Mouse (Mus musculus): ENCODE results near the gene Rnf130.

Rnf130 gene

GRCm38 (mm10) chr11:50138206-50138822, 113.2 kb downstream of the Rnf130 start:
- no peak for DNase-seq (ENCODE audit: low spot score)

GRCm38 (mm10) chr11:50139571-50139970, 114.4 kb downstream of the Rnf130 start:
- DNase-seq (ENCODE audit: low spot score) = no peak

- no peak for DNase-seq (ENCODE audit: low spot score)
These were observed 120.4 kb downstream of the Rnf130 start for GRCm38 (mm10) chr11:50145529-50145928.

DNA sequence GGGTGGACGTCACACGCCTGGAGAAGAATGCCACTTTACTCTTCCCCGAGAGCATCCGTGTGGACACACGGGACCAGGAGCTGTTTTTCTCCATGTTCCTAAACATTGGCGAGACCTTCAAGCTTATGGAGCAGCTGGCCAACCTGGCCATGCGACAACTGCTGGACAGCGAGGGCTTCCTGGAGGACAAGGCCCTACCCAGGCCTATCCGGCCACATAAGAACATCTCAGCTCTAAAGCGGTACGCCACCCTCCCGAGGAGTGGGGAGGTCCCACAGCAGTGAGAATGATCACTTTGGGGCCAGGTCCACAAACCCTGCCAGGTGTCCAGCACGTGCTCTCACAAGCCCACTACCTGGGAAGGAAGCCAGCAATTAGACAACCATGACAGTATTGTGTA, 121.0 kb downstream of the Rnf130 start:
- no peak for DNase-seq (ENCODE audit: low spot score)

DNA sequence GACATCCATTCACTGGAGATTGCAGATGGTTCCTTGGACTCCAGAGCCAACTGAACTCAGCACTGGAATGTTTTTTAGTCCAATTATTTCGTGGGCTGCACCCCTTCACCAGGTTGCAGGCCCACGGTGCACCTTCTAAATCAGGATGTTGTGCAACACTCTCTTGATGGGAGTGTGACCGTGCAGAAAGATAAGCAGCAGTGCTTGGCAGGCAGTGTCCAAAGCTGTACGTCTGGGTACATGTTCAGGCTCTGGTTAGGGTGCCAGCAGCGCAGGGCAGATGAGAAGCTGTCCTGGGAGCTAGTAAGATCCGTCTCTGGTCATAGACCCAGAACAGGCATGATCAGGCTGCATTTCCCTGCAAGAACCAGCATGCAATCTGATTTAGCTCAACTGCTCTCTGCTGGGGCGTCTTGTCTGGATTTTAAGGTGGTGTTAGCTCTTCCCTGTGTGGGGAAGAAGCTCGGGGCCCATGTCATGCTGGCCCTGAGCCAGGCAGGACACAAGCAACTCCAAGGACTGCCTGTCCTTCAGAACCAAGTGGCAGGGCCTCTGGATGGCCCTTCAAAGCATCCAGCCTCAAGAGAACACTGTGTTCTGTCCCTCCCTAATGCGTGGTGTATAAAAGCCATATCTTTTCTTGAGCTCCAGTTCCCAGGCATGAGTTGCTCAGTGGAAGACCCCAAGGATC, 122.3 kb downstream of the Rnf130 start:
- DNase-seq (ENCODE audit: low spot score) = no peak

- no peak for DNase-seq (ENCODE audit: low spot score)
These were observed 122.9 kb downstream of the Rnf130 start for GRCm38 (mm10) chr11:50147958-50148476.

- no peak for DNase-seq (ENCODE audit: low spot score)
These were observed 124.1 kb downstream of the Rnf130 start for GRCm38 (mm10) chr11:50149200-50149599.

DNA sequence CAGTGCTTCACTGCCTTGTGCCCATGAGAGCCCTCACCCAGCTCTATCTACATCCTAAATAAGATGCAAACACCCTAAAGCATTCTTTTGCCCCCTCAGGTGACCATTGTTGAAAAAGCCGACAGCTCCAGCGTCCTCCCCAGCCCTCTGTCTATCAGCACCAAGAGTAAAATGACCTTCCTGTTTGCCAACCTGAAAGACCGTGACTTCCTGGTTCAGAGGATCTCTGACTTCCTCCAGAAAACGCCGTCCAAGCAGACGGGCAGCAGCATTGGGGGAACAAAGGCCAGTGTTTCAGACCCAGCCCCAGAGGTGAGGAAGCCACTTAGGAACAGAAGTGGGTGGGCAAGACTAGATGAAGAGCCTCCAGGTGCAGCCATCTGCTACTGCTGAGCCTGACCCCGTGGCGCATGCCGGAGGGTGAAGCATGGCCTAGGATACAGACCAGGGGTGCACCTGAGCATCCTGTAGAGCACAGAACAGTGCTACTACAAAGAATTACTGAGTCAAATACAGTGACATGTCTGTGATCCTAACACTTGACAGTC, 124.5 kb downstream of the Rnf130 start:
- DNase-seq (ENCODE audit: low spot score) = no peak

DNA sequence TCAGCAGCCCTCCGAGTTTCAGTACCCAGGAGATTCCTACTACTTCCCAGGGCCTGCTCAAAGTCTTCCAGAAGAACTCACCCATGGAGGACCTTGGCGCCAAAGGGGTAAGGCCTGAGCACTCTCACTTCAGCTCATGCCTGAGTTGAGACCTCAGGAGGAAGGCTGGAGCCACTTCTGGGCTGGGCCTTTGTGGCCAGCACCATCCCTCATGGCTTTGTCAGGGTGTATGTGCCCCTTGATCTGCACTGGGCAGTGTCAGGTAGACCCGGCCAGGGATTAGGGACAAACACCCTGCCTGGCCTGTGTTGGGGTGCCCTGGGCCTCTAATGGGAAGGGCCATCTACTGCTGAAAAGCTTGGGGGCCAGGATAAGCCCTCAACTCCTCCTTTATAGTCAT, 126.2 kb downstream of the Rnf130 start:
- no peak for DNase-seq (ENCODE audit: low spot score)

- DNase-seq (ENCODE audit: low spot score) = no peak
These were observed 129.0 kb downstream of the Rnf130 start for GRCm38 (mm10) chr11:50154166-50154565.
